Mouse (Mus musculus) left cerebral cortex, adult 18-20 months (tissue): ENCODE data around the gene Oser1. TPM values are rescaled to one million over a fixed set of nuclear protein-coding genes. Genes with fewer than 3 reads are reported as not detected.

Experiments
- DNase-seq, 2 experiments: peaks; one replicate each; pipeline ENCODE4 v3.0.0; 2021 to 2022; ENCODE audit warnings: low spot score in 2 of 2, mixed read lengths in 1 of 2
- total RNA-seq, 2 experiments: library from RNA; stranded (reverse); gene quantifications; 2 replicates each; pipeline ENCODE4 v1.2.3; 2021

Oser1 gene
- total RNA-seq, 2 experiments from 2014 or later = 22.2 to 25.0 TPM

- DNase-seq = no peak
Observed at GRCm38 (mm10) chr2:163360858-163361623, 63.5 kb downstream of the Oser1 start.

- no peak for DNase-seq
Observed at GRCm38 (mm10) chr2:163359253-163359652, 65.2 kb downstream of the Oser1 start.

- no peak for DNase-seq
Observed at GRCm38 (mm10) chr2:163358662-163359061, 65.8 kb downstream of the Oser1 start.

- DNase-seq = no peak
Observed at GRCm38 (mm10) chr2:163356113-163356840, 68.2 kb downstream of the Oser1 start.

Other genes with a start within 250 kb of the Oser1 start
- gene Tox2, start 221.6 kb downstream of the Oser1 start, total RNA-seq = 10 to 100 TPM; 28.0 to 32.5 TPM
- gene Jph2, start 26.7 kb downstream of the Oser1 start, total RNA-seq = under 1 TPM; 0.56 to 0.58 TPM
- 10 to 100 TPM; 71.5 to 73.3 TPM for gene Gdap1l1, start 13.8 kb upstream of the Oser1 start, total RNA-seq
- 10 to 100 TPM; 20.1 to 20.8 TPM for gene Fitm2, start 47.9 kb upstream of the Oser1 start, total RNA-seq
- not detected for gene R3hdml, start 67.6 kb upstream of the Oser1 start, total RNA-seq
- not detected for gene Hnf4a, start 82.1 kb upstream of the Oser1 start, total RNA-seq
- gene Ttpal, start 177.6 kb upstream of the Oser1 start, total RNA-seq = 10 to 100 TPM; 66.3 to 68.8 TPM
- gene Serinc3, start 220.4 kb upstream of the Oser1 start, total RNA-seq = 100 to 1,000 TPM; 223 to 236 TPM
- 100 to 1,000 TPM; 130 to 132 TPM for gene Pkig, start 233.7 kb upstream of the Oser1 start, total RNA-seq